Mouse (Mus musculus): ENCODE measurements at regions not wholly inside any gene's neighbourhood (a gene's known extent, or its start where the extent isn't known, plus 50 kb on each side); places are given as distances from the start of the nearest gene placed in this dataset.
"Not testable (repeated sequence)": the region's sequence is repeated elsewhere in the genome, so short reads cannot be mapped to it uniquely, and the experiment has no call there.

DNA sequence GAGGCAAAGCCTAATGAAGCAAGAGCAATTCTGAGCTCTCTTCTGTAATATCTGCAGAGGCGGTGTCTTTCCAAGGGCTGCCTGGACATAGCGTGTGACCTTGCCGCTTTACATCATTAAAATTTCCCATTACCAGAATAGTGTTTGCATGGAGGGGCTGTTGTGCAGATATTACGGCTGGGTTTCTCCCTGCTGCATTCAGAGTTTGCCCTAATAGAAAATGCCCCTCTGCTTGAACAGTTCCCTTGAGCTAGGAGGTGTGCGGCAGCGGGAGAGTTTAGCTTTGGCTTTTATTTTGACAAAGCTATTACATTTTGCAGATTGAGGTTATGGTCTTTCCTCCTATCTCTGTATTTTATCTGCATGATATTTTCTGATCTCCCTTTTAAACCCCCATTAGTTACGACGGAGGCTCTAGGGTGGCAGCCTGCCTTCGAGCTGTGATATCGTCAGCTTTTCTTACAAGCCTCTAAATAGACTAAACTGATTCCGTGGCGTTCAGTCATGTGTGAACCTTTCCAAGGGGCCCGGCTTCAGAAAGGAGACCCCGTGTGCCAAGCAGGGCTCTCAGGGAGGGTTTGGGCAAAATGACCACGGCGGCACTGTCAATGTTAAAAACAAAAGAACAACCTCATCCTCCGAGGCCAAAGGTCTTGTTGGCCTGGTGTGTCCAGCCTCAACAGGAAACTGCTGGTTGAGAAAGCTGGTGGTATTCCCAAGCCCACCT, 182.2 kb upstream of the Pmfbp1 start:
- no peak for DNase-seq (ENCODE audit: low spot score in 2 of 2)

- no peak for DNase-seq (ENCODE audit: low spot score in 2 of 2)
Observed at GRCm38 (mm10) chr8:109312731-109313130, 181.1 kb upstream of the Pmfbp1 start.

GRCm38 (mm10) chr8:109320955-109321354, 172.9 kb upstream of the Pmfbp1 start:
- no peak for DNase-seq (ENCODE audit: low spot score in 2 of 2)

GRCm38 (mm10) chr8:109323351-109323750, 170.5 kb upstream of the Pmfbp1 start:
- DNase-seq (ENCODE audit: low spot score in 2 of 2): no peak

DNA sequence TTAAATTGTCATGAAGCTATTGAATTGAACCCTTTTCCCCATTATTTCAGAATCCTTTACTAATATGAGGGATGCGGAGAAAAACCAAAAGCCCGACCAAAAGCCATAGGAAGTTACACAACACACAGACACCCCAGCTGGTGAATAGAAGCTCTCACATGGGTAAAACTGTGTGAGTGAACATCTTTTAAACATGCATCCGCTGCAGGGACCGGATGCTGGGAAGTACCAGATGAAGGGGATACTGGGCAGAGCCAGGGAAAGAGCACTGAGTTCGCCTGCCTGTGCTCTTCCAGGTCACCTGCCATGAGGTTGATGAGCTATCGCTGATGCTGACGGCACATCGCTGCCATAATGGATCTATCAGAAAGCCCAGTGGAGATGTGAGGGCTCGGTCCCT, 169.6 kb upstream of the Pmfbp1 start:
- no peak for DNase-seq (ENCODE audit: low spot score in 2 of 2)

GRCm38 (mm10) chr8:109336203-109336602, 157.6 kb upstream of the Pmfbp1 start:
- DNase-seq (ENCODE audit: low spot score in 2 of 2): no peak

DNA sequence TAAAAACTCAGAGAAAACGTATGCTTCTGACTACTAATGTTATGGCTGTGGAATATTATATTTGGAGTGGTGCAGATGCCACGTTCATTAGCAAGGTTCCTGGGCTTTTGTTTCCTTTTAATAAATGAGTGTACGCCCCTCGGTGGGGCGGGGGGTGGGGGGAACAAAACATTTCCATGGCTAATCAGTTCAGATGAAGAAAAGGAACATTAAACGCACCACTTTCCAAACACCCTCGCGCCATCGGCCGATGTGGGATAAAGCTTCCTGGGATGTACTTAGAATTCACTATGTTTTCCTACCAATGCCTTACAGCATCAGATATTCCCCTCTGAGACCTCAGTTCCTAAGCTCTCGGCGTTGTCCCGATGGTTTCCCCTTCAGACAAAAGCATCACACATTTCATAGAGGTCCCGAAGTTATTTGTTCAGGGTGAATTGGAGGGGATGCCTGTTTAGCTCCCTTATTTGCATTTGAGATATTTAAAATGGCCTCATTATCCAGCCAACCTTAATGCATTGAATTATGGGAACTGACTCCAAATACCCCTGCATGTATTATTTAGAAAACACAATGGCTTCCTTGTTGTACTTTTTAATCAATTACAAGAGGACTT, 155.5 kb upstream of the Pmfbp1 start:
- no peak for DNase-seq (ENCODE audit: low spot score in 2 of 2)

DNA sequence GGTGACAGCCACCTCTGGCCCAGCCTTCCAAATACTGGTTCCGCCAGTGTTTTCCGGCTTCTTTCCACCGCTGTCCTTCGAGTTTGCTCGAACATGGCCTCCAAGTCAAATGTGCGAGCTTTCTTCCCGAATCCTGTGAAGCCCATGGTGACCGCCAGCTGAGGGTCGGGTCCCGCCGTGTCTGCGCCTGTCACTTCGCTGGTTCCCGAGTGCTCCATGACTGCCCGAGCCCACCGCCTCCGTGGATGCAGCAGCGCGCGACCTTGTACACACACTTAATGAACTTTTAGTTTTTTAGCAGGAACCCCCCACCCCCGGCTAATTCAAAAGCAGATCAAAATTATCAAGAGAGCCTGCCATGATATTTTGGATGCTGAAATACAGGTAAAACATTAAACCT, 153.2 kb upstream of the Pmfbp1 start:
- not testable (repeated sequence) for DNase-seq (ENCODE audit: low spot score in 2 of 2)

GRCm38 (mm10) chr8:109355168-109355567, 138.7 kb upstream of the Pmfbp1 start:
- DNase-seq (ENCODE audit: low spot score in 2 of 2): no peak

DNA sequence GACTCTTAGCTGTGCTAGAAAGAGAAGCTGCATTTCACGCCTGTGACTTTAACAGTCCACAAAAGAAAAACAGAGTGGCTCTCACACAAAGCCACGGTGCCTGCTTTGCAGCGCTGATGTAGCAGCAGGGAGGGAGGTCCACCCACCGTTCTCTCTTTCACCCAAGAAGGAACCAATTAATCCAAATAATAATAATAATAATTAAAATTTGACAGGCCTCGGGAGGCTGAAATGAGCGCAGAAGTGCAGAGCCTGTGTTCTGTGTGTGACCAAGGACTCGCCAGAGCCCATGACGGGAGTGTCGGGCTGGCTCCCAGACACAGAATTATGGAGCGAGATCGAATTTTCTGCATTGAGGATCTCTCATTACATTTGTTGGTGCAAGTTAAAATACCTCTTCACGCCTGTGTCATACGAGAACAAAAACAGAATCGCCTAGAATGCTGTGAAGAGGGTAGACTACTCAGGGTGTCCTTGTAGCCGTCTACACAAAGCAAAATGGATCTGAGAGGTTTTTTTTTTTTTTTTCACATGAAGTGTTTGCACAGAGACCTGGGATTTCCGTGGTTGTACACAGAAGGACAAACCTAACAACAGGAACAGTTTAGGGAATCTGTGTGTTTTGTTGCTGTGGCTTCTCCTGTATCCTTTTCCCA, 134.3 kb upstream of the Pmfbp1 start:
- DNase-seq (ENCODE audit: low spot score in 2 of 2): no peak

GRCm38 (mm10) chr8:109360081-109360715, 133.6 kb upstream of the Pmfbp1 start:
- no peak for DNase-seq (ENCODE audit: low spot score in 2 of 2)

DNA sequence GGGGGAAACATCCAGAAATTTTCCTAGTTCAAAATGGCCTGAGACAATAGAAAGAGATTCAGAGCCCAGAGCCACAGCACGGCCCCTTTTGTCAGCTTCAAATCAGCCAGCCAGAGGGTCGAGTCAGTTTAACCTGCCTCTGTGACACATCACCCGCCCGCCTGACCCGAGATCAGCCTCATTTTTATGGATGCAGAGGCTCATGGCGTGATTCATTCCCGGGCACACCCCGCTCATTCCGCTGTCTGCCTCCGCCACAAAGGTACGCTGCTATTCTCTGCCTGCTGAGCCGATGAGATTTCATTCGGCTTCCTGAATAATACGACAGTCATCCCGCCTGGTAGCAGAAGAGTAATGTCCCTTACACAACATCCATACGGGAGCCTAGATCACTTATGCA, 132.9 kb upstream of the Pmfbp1 start:
- peak; percentile 24 to 40 for DNase-seq (ENCODE audit: low spot score in 2 of 2)

DNA sequence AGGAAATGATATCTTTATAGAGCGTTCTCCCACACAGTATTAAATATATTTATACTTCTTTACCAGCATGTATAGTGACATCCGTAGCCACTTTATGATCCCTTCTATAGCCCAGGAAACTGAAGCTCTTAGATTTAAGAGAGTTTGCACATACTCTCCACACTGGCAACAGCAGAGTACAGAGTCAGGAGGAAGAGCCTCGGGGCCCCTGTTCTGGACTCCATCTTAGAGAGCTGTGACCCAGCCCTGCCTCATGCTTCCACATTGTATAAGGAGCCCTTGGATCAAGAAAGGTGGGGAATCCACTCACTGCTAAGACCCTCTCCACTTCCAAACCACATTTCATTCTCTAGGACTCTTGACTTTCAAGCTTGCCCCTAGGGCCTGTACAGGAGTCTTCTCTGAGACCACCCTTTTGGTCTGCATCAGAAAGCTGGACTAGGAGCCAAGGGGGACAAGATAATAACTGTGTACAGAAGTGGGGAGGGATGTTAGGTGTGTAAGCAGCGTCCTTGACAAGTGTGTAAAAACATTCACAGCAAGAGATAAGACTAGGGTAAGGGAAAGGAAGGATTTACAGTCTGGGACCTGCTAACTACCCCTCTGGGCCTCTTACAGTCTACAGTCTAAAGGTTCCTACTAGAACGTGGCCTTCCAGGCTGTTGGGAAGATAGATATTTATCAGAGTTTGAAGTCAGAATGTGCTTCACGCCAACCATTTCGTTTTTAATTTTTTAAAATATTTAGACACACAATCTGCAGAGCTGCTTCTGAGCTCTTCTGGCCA, 132.1 kb upstream of the Pmfbp1 start:
- no peak for DNase-seq (ENCODE audit: low spot score in 2 of 2)

DNA sequence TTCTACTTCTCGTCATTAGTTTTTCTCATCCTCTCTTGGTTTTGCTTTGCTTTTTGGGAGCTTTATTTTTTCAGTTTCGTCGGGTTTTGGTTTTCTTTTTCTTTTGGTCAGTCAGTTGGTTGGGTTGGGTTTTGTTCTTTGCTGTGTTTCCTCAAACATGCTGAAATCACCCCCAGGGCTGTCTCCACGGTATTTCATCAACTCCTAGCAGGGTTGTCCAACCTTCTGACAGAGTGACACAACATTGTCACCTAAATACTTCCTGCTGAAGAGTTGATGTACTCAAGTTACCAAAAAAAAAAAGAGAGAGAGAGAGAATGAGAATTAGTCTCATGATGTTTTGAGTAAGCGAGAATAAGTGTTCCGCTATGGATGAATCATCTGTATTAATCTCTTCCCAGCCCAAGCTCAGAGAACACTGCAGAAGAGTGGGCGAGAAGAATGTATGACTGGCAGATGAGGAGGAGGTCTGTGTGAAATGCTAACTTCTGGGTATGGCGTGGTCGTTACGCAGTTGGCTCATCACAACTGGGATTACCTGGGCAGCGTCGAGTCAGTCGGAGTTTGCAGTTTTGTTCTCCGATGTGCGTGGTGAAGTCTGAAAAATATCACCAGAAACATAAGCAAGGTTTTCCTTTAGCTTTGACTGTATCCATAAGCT, 130.5 kb upstream of the Pmfbp1 start:
- DNase-seq (ENCODE audit: low spot score in 2 of 2): peak in 1 of 2 experiments; percentile 16

GRCm38 (mm10) chr8:109373977-109374376, 119.8 kb upstream of the Pmfbp1 start:
- DNase-seq (ENCODE audit: low spot score in 2 of 2): no peak

GRCm38 (mm10) chr8:109384881-109385280, 108.9 kb upstream of the Pmfbp1 start:
- DNase-seq (ENCODE audit: low spot score in 2 of 2): no peak

DNA sequence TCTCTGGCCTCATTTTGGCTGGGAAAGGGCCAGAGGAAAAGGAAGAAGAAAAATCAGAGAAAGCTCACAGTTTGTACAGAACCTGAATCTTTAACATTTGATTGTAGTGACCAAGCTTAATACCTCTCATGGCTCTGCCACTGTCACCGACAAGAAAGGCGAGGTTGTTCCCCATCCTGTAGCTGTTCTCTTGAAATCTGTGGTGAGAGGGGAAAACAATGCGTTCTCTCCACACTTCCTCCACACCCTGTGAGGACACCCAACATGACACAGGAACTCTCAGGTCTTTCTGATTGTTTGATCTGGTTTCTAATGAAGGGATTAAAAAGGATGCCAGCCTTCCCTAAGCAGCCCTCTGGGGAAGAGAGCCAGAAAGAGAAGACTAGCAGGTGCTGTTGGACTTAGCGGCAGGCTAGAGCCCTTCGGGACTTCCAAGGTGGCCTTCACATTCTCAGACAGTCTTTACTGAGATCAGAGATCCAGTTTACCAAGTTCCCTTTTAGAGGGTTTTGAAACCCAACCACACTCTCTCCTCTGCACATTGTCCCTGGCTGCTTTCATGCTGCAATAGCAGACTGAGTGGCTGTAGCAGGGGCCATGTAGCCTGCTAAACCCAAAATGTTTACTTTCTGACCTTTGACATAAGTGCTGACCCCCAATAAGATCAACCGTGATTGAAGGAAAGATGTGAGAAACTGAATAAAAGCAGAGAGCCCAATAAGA, 98.5 kb upstream of the Pmfbp1 start:
- no peak for DNase-seq (ENCODE audit: low spot score in 2 of 2)

- DNase-seq (ENCODE audit: low spot score in 2 of 2): no peak
Observed at GRCm38 (mm10) chr8:109399616-109400015, 94.2 kb upstream of the Pmfbp1 start.

DNA sequence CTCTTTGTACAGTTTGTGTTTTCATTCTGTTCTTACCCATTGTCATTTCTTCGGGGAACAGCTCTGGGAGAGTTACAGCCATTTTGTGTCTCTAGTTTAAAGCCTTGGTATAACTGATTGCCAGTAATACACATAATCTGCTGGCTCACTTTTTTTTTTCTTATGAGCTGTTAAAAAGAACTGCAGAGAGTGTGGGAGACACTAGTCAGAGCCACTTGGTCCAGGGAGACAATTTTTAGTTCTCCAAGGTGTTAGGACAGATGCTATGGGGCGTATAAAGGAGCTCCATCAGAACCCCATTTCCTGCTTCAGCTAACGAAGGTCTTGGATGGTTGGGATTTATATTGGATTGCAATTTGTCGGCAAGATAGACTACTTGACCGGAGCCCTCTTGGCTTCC, 93.6 kb upstream of the Pmfbp1 start:
- DNase-seq (ENCODE audit: low spot score in 2 of 2): no peak

DNA sequence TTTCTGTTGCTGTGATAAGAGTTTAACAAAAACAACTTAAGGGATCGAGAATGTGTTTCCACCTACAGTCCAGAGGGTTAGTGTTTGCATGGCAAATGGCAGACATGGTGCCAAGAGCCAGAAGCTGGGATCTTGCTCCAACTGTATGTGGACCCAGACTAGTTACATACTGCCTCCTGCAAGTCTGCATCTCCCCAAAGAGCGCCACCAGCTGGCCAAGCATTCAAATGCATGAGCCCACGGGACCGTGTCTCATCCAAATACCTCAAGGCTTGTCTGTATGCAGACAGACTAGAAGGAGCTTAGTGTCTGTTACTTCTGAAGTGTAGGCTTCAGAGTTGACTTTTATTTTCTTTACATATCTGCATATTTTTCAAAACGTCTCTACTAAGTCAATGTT, 85.9 kb upstream of the Pmfbp1 start:
- no peak for DNase-seq (ENCODE audit: low spot score in 2 of 2)

DNA sequence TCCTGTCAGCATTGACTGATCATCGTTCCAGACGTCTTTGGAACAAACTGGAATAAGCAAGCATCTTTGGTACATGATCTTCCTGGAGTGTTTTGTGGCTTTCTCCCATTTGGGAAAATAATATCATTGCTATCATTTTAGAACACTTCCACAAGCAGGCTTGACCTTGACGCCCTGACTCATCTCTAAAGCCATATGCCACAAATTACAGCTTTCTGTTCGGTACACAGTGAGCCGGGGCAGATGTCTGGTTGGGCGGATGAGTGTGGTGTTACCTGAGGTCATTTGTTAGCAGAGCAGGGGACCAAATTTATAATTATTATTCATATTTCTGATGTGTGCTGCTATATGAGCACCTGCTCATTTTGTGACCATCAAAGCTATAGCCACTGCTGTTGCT, 83.3 kb upstream of the Pmfbp1 start:
- no peak for DNase-seq (ENCODE audit: low spot score in 2 of 2)
